Mouse (Mus musculus): ENCODE results near the gene D16Ertd472e.

DNA sequence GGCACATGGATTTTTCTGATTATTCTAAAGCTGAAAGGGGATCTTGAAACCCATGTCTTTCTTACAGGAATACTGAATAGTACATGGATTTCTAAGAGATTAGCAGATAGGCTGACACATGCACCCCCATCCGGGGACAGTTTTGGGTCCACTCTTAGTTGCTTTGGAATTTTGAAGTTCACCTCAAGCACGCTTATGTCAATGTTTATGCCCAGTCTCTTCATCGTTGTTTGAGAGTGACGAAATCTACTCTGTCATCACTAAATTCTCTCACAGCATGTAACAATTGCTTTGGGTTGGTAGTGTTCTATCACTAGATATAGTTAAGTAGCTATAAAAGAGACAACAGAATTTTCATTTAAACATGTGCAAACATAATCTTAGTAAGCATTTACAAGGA lies 8.7 kb upstream of the D16Ertd472e start:
- TF ChIP-seq CTCF (conservative IDR thresholded peaks at IDR 0.05; ENCODE audit: insufficient read depth, insufficient read length, low read depth, low read length): no peak
- TF ChIP-seq POLR2A (IDR thresholded peaks at IDR 0.05; ENCODE audit: low read depth, low read length): no peak
